Mouse (Mus musculus) lung, embryonic 14.5 days (tissue): ENCODE results near the gene Ufsp2. TPM values are rescaled to one million over a fixed set of nuclear protein-coding genes. Genes with fewer than 3 reads are reported as not detected.

Experiments
- ATAC-seq: fragments of 200-750 bp; cut with Nextera tagmentation; 2 replicates; pipeline ENCODE4 v1.8.0; 2017; ENCODE audit warnings: mild to moderate bottlenecking, moderate TSS enrichment, moderate library complexity; ENCODE audit not compliant: insufficient read depth
- DNase-seq: peaks from one replicate; pipeline ENCODE4 v3.0.0-alpha.2; 2015
- H3K27ac ChIP-seq: fragments of 300-500 bp; sonication (generic); 2 replicates; pipeline ENCODE4 v1.5.1; 2014; ENCODE audit warnings: low read depth, mild to moderate bottlenecking, moderate library complexity
- H3K27me3 ChIP-seq: fragments of 300-500 bp; sonication (generic); 2 replicates; pipeline ENCODE4 v1.6.1; 2014; ENCODE audit warnings: low read length, control low read depth; ENCODE audit not compliant: insufficient read depth
- H3K36me3 ChIP-seq: fragments of 300-500 bp; sonication (generic); 2 replicates; pipeline ENCODE4 v1.6.1; 2014; ENCODE audit warnings: control low read depth; ENCODE audit not compliant: insufficient read depth
- H3K4me1 ChIP-seq: fragments of 300-500 bp; sonication (generic); 2 replicates; pipeline ENCODE4 v1.6.1; 2014; ENCODE audit warnings: antibody characterized with exemption, control low read depth; ENCODE audit not compliant: insufficient read depth
- H3K4me2 ChIP-seq: fragments of 300-500 bp; sonication (generic); 2 replicates; pipeline ENCODE4 v1.6.1; 2014; ENCODE audit warnings: mild to moderate bottlenecking
- H3K4me3 ChIP-seq: fragments of 300-500 bp; sonication (generic); 2 replicates; pipeline ENCODE4 v1.5.1; 2014; ENCODE audit warnings: low read depth, low read length
- H3K9ac ChIP-seq: fragments of 300-500 bp; sonication (generic); 2 replicates; pipeline ENCODE4 v1.6.1; 2014
- H3K9me3 ChIP-seq: fragments of 300-500 bp; sonication (generic); 2 replicates; pipeline ENCODE4 v1.6.1; 2016; ENCODE audit warnings: low read depth, low read length, control low read depth
- CTCF ChIP-seq: IDR thresholded peaks from 2 replicates; pipeline ENCODE4 v1.5.1; 2016; ENCODE audit warnings: antibody characterized with exemption, low read depth
- WGBS: fragments of 180-500 bp; shearing (Covaris S2); extraction: QIAGEN DNeasy Blood & Tissue Kit; methylation state at CpG from one replicate; pipeline ENCODE4 v1.1.7; 2014; 5-methylcytosine and 5-hydroxymethylcytosine counted together
- polyA plus RNA-seq: library from polyadenylated mRNA; unstranded; fragments of >200 nt; fragmentation: Nextera tagmentation; extraction: Ambion mirVana; gene quantifications from 2 replicates; pipeline ENCODE4 v1.2.1, GENCODE M21; 2014

The Ufsp2 gene
- polyA plus RNA-seq, 1 experiment from 2014 or later, result 75.3 TPM

DNA sequence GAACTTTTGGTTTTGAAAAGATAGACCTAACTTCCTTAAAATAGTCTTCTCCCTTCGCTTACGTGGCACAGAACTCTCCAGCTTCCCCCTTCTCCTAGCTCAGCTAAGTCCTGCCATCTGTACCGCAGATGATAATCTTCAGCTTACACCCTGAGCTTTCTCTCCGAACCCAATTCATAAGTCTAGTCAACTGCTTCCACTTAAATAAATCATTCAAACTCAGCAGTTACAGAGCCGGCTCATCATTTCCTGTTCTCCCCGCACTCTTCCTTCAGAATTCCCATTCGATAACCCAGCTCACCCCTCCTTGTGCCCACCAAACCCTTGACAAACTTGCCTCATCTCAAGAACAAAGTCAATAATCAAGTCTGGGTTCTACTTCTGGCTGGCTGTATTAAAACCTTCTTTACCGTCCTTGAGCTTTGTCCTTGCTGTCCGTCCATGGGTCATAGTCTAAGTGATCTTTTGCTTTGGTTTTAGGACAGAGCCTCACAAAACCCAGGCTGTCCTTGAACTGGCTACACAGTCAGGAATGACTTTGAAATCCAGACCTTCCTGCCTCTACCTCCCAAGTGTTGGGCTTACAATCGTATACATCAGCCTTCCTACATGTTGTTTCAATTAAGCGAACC is 625 bp downstream of the Ufsp2 start:
- H3K36me3 ChIP-seq, result peaks cover 17% of the 10 kb centered on the region; the same call in 1 of the 2 replicates
- peaks cover 5% of the 10 kb centered on the region; the same call in 1 of the 2 replicates for H3K4me1 ChIP-seq
- H3K27ac ChIP-seq, result peak overlapping the region; percentile 16; the same call in 1 of the 2 replicates
- TF ChIP-seq CTCF, result no peak
- 0 out of 2 replicates have a peak, but pooled peaks have one; percentile 9 for ATAC-seq
- peak overlapping the region; percentile 85 for H3K4me2 ChIP-seq
- DNase-seq, result peak; percentile 48
- WGBS, result 46% methylated on average over 11 of the region's 11 CpGs
- peak overlapping the region; percentile 69 for H3K9ac ChIP-seq
- no peaks in the 10 kb centered on the region for H3K9me3 ChIP-seq
- peak overlapping the region; percentile 72 for H3K4me3 ChIP-seq
- no peaks in the 10 kb centered on the region for H3K27me3 ChIP-seq

DNA sequence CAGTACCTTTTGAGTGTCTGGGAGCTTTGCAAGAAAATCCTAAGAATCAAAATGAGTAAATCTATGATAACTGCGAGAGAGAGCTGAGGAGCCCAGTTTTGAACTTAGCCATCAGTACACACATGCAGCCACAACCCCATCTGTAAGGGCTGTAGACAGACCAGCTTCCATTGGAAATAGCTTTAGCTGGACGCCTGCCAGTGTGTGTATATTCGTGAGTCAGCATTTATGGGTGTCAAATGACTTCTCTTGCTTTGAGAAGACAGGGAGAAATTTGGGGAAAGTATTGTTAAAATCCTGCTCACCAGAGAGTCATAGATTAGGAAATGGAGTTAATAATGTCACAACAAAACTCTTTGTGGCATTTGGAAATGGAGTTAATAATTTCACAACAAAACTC is 11.3 kb downstream of the Ufsp2 start:
- peak overlapping the region; percentile 20; the same call in 1 of the 2 replicates for H3K27ac ChIP-seq
- no peak for ATAC-seq
- H3K4me2 ChIP-seq, result no peak overlapping the region
- no peaks in the 10 kb centered on the region for H3K27me3 ChIP-seq
- H3K4me1 ChIP-seq, result no peaks in the 10 kb centered on the region
- H3K4me3 ChIP-seq, result no peak overlapping the region
- H3K9me3 ChIP-seq, result no peaks in the 10 kb centered on the region
- DNase-seq, result peak; percentile 78
- no peak overlapping the region for H3K9ac ChIP-seq
- peaks cover 61% of the 10 kb centered on the region for H3K36me3 ChIP-seq
- no peak for TF ChIP-seq CTCF
- 48% methylated on average over 3 of the region's 3 CpGs for WGBS

DNA sequence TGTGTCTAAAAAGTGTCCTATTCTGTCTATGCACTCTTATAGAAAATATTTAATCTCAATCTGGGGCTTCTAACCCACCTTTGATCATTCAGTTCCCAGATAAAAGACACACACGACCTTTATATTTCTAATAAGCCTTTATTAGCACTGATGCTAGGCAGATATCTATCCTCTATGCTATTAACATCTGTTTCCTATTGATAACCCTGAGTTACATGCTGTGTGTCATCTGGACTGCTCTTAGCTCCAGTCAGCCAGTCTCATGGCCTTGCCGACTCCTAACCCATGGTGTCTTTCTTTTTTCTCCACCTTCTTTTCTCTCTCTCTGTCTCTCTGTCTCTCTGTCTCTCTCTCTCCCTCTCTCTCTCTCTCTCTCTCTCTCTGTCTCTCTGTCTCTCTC is 12.9 kb downstream of the Ufsp2 start:
- DNase-seq, result no peak
- Histone ChIP-seq H3K27ac (no peak overlapping the region), H3K4me2 (no peak overlapping the region), H3K4me3 (no peak overlapping the region), H3K4me1 (no peaks in the 10 kb centered on the region), H3K36me3 (peaks cover 53% of the 10 kb centered on the region), H3K9ac (no peak overlapping the region), H3K9me3 (no peaks in the 10 kb centered on the region), H3K27me3 (no peaks in the 10 kb centered on the region)
- no peak for ATAC-seq
- TF ChIP-seq CTCF, result no peak
- 58% methylated on average over 2 of the region's 2 CpGs for WGBS

DNA sequence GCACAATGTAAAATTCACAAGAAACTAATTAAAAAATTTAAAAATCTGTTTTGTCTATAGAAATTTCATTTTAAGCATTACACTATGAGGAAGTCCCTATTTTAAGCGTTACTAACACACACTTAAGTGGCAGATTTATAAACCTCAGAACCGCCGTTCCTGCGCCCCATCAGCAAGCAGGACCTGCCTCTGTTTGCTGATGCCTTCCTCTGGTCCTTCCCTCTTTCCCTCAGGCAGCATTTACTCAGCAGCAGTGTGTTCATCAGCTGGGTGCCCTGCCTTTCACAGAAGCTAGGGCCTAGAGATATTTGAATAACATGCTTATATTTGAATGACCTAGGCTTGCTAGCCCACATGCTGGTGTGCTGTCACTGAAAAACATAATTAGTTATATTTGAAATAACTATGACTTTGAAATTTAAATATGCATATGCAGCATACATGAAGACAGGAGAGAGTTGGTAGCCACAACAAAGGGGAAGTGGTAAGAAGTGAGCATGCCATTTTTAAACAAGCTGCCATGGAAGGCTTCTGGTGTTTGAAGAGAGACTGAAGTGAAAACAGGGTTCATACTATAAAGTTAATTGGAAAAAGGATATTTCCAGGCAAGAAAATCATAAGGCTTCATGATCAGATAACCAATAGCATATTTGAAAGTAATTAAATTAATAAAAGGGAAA is 15.4 kb downstream of the Ufsp2 start:
- Histone ChIP-seq H3K9ac (no peak overlapping the region), H3K4me3 (no peak overlapping the region), H3K27ac (no peak overlapping the region), H3K4me2 (no peak overlapping the region), H3K27me3 (no peaks in the 10 kb centered on the region), H3K4me1 (no peaks in the 10 kb centered on the region), H3K9me3 (no peaks in the 10 kb centered on the region), H3K36me3 (peaks cover 51% of the 10 kb centered on the region)
- DNase-seq (no peak), ATAC-seq (no peak)
- TF ChIP-seq CTCF, result no peak
- WGBS, result 93% methylated on average over 4 of the region's 4 CpGs

DNA sequence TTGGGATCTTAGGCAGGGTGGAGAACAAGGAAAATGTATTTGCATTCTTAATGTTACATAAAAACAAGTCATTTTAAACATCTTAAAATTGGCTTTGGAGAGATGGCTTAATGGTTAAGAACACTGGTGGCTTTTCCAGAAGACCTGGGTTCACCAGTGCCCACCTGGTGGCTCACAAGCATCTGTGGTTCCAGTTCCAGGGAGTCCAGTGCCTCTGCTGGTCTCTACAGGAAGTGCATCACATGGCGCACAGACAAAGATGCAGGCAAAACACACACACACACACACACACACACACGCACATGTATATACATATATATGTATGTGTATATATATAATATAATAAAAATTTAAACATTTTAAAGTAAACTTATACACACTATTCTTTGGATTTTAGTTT is 18.8 kb downstream of the Ufsp2 start:
- no peak overlapping the region for H3K9ac ChIP-seq
- no peaks in the 10 kb centered on the region for H3K4me1 ChIP-seq
- no peak overlapping the region for H3K4me2 ChIP-seq
- ATAC-seq (no peak), DNase-seq (peak; percentile 9)
- 95% methylated on average over 2 of the region's 2 CpGs for WGBS
- no peaks in the 10 kb centered on the region for H3K27me3 ChIP-seq
- no peaks in the 10 kb centered on the region for H3K9me3 ChIP-seq
- TF ChIP-seq CTCF, result peak; percentile 45
- no peak overlapping the region for H3K4me3 ChIP-seq
- peaks cover 57% of the 10 kb centered on the region for H3K36me3 ChIP-seq
- no peak overlapping the region for H3K27ac ChIP-seq

GRCm38 (mm10) chr8:45995576-45995975 is 20.2 kb downstream of the Ufsp2 start:
- Histone ChIP-seq H3K36me3 (peaks cover 50% of the 10 kb centered on the region), H3K9ac (no peak overlapping the region), H3K27ac (no peak overlapping the region), H3K27me3 (no peaks in the 10 kb centered on the region), H3K4me1 (peaks cover 4% of the 10 kb centered on the region; the same call in 1 of the 2 replicates), H3K4me3 (no peak overlapping the region), H3K4me2 (no peak overlapping the region), H3K9me3 (no peaks in the 10 kb centered on the region)
- no peak for TF ChIP-seq CTCF
- no peak for ATAC-seq
- WGBS, result 72% methylated on average over 3 of the region's 3 CpGs
- no peak for DNase-seq

DNA sequence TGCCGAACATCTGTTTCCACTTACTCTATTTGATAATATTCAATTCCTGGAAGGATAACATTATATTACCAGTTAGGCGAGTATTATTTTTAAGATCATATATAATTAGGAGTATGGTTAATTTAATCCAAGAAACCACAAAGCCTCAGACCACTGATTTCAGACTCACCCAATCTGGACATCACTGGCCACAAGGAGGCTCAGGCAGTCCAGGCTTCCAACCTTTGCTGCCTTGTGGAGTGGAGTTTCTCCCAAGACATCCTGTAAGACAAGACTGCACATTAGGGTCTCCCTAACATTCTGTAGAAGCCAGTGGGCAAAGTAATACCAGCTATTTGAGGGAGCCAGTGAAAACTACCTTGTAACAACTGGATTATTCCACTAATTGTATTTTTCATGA is 22.9 kb downstream of the Ufsp2 start:
- H3K9me3 ChIP-seq, result no peaks in the 10 kb centered on the region
- DNase-seq (peak; percentile 52), ATAC-seq (no peak)
- H3K36me3 ChIP-seq, result peaks cover 34% of the 10 kb centered on the region
- peaks cover 4% of the 10 kb centered on the region; the same call in 1 of the 2 replicates for H3K4me1 ChIP-seq
- H3K27ac ChIP-seq, result no peak overlapping the region
- peak; percentile 54 for TF ChIP-seq CTCF
- H3K4me3 ChIP-seq, result peak overlapping the region; percentile 51; the same call in 1 of the 2 replicates
- H3K27me3 ChIP-seq, result no peaks in the 10 kb centered on the region
- H3K4me2 ChIP-seq, result peak overlapping the region; percentile 91
- H3K9ac ChIP-seq, result no peak overlapping the region
- WGBS, result 77% methylated on average over 2 of the region's 2 CpGs
